ENCODE assay signal across 8 mouse cellular contexts in genomic region chr3:95042838-95043229, GRCm38 (mm10). TPM values are rescaled to one million over a fixed set of nuclear protein-coding genes. Genes with fewer than 3 reads are reported as not detected.
DNase-seq lines count a peak whose midpoint lies in the region; ATAC-seq and TF ChIP-seq lines count a peak whose summit lies in the region.

No protein-coding gene starts in this region.

- 24% methylated on average over 7 of the region's 7 CpGs for WGBS in cerebellum, adult 2 months
- 41% methylated on average over 7 of the region's 7 CpGs for WGBS in forebrain, embryonic 10.5 days
- 9% methylated on average over 7 of the region's 7 CpGs for WGBS in liver, embryonic 12.5 days (ENCODE audit: insufficient replicate concordance)
- 26% methylated on average over 7 of the region's 7 CpGs for WGBS in stomach, embryonic 14.5 days

- peak overlapping the region; percentile 54 for H3K9ac ChIP-seq in liver, embryonic 12.5 days
- H3K9ac ChIP-seq in stomach, embryonic 14.5 days (replicated peaks; ENCODE audit: low read depth, low read length) = no peak overlapping the region

- H3K4me1 ChIP-seq in cerebellum, adult 2 months (ENCODE audit: control insufficient read depth, insufficient read depth, low read length) = no peaks in the 10 kb centered on the region; the same call in none of the 2 replicates
- H3K4me1 ChIP-seq in forebrain, embryonic 10.5 days = peaks cover 16% of the 10 kb centered on the region
- H3K4me1 ChIP-seq in liver, embryonic 12.5 days = peaks cover 51% of the 10 kb centered on the region
- H3K4me1 ChIP-seq in stomach, embryonic 14.5 days (ENCODE audit: control insufficient read depth, insufficient read depth, low read length) = peaks cover 5% of the 10 kb centered on the region; the same call in 1 of the 2 replicates

- no peak for DNase-seq in cerebellum, adult 2 months
- no peak for DNase-seq in cerebellum, postnatal 4 days (ENCODE audit: low spot score in 2 of 2)
- DNase-seq in 416B (ENCODE audit: low read depth) = peak; percentile 79
- no peak for DNase-seq in forebrain, embryonic 10.5 days (ENCODE audit: extremely low spot score, low spot score)
- DNase-seq in gastrocnemius, adult 18-20 months (ENCODE audit: low spot score) = no peak
- DNase-seq in MN1 (ENCODE audit: low spot score) = no peak

- peaks cover 26% of the 10 kb centered on the region for H3K36me3 ChIP-seq in forebrain, embryonic 10.5 days (replicated peaks)
- peaks cover 27% of the 10 kb centered on the region for H3K36me3 ChIP-seq in liver, embryonic 12.5 days
- H3K36me3 ChIP-seq in stomach, embryonic 14.5 days (ENCODE audit: control insufficient read depth, insufficient read depth, low read length) = peaks cover 15% of the 10 kb centered on the region

- ATAC-seq in liver, embryonic 12.5 days = peak; percentile 53
- peak; percentile 38 for ATAC-seq in stomach, embryonic 14.5 days (ENCODE audit: insufficient number of reproducible peaks, insufficient read depth, low FRiP score, low read depth)

- TF ChIP-seq CTCF in cerebellum, adult 2 months (IDR thresholded peaks at IDR 0.05; ENCODE audit: borderline replicate concordance, insufficient read depth, low read depth, low read length) = no peak

- peak overlapping the region; percentile 68 for H3K4me3 ChIP-seq in cerebellum, adult 2 months (replicated peaks; ENCODE audit: insufficient read depth, low read depth, low read length)
- H3K4me3 ChIP-seq in forebrain, embryonic 10.5 days = peak overlapping the region; percentile 92
- peak overlapping the region; percentile 69 for H3K4me3 ChIP-seq in liver, embryonic 12.5 days
- peak overlapping the region; percentile 91 for H3K4me3 ChIP-seq in stomach, embryonic 14.5 days (ENCODE audit: low read depth, low read length)

- H3K4me2 ChIP-seq in liver, embryonic 12.5 days = peak overlapping the region; percentile 69
- H3K4me2 ChIP-seq in stomach, embryonic 14.5 days (replicated peaks; ENCODE audit: low read depth, low read length) = peak overlapping the region; percentile 66

- no peak for TF ChIP-seq POLR2A in cerebellum, adult 2 months (IDR thresholded peaks at IDR 0.05; ENCODE audit: borderline replicate concordance, insufficient read depth, low read length)

- H3K9me3 ChIP-seq in forebrain, embryonic 10.5 days = no peaks in the 10 kb centered on the region
- no peaks in the 10 kb centered on the region for H3K9me3 ChIP-seq in liver, embryonic 12.5 days (replicated peaks)
- H3K9me3 ChIP-seq in stomach, embryonic 14.5 days (ENCODE audit: control insufficient read depth, low read depth, low read length) = no peaks in the 10 kb centered on the region

- peak overlapping the region; percentile 4; the same call in 1 of the 2 replicates for H3K27ac ChIP-seq in cerebellum, adult 2 months (ENCODE audit: insufficient read depth, low read length)
- peak overlapping the region; percentile 92 for H3K27ac ChIP-seq in forebrain, embryonic 10.5 days
- peak overlapping the region; percentile 83 for H3K27ac ChIP-seq in liver, embryonic 12.5 days
- peak overlapping the region; percentile 29; the same call in 1 of the 2 replicates for H3K27ac ChIP-seq in stomach, embryonic 14.5 days (ENCODE audit: low read length)

- H3K27me3 ChIP-seq in cerebellum, adult 2 months (ENCODE audit: control insufficient read depth, insufficient read depth, low read length) = no peaks in the 10 kb centered on the region
- no peaks in the 10 kb centered on the region for H3K27me3 ChIP-seq in forebrain, embryonic 10.5 days (ENCODE audit: poor library complexity, severe bottlenecking)
- no peaks in the 10 kb centered on the region for H3K27me3 ChIP-seq in liver, embryonic 12.5 days (replicated peaks)
- no peaks in the 10 kb centered on the region for H3K27me3 ChIP-seq in stomach, embryonic 14.5 days (ENCODE audit: control insufficient read depth, insufficient read depth, low read length)

RNA-seq across cellular contexts. Expression of gene Psmd4, which starts 0.4 kb away (rescaled TPM):
- polyA plus RNA-seq in cerebellum, adult 2 months (2012; rRNA removed) = 227 and 245 TPM in 2 replicates
- polyA plus RNA-seq in forebrain, embryonic 10.5 days (2016; fragmentation: Nextera tagmentation; extraction: Ambion mirVana) = 346 and 351 TPM in 2 replicates
- polyA plus RNA-seq in liver, embryonic 12.5 days (2016; fragmentation: Nextera tagmentation; extraction: Ambion mirVana) = 216 and 229 TPM in 2 replicates
- 229 and 231 TPM in 2 replicates for polyA plus RNA-seq in stomach, embryonic 14.5 days (2014; fragmentation: Nextera tagmentation; extraction: Ambion mirVana)
- total RNA-seq in gastrocnemius, adult 18-20 months (2021) = 100 to 1,000 TPM; 222 to 224 TPM

RNA-seq across cellular contexts. Expression of gene Zfp687, which starts 27.6 kb away (rescaled TPM):
- 40.9 and 43.8 TPM in 2 replicates for polyA plus RNA-seq in cerebellum, adult 2 months (2012; rRNA removed)
- 42.1 and 44.3 TPM in 2 replicates for polyA plus RNA-seq in forebrain, embryonic 10.5 days (2016; fragmentation: Nextera tagmentation; extraction: Ambion mirVana)
- 12.6 and 14.4 TPM in 2 replicates for polyA plus RNA-seq in liver, embryonic 12.5 days (2016; fragmentation: Nextera tagmentation; extraction: Ambion mirVana)
- 30.3 and 34.9 TPM in 2 replicates for polyA plus RNA-seq in stomach, embryonic 14.5 days (2014; fragmentation: Nextera tagmentation; extraction: Ambion mirVana)
- total RNA-seq in gastrocnemius, adult 18-20 months (2021) = 10 to 100 TPM; 13.2 to 14.9 TPM

Comparison
In these comparisons a context has a peak if more than half of its experiments do, and no peak if none do; other contexts are left out.
1. H3K27ac ChIP-seq: peak in every context shown above with its lines; median percentile 92 in forebrain, embryonic 10.5 days; 83 in liver, embryonic 12.5 days; 29 in stomach, embryonic 14.5 days; 4 in cerebellum, adult 2 months.